Comparison of ENCODE assay signal across 8 mouse cellular contexts in the genomic region with DNA sequence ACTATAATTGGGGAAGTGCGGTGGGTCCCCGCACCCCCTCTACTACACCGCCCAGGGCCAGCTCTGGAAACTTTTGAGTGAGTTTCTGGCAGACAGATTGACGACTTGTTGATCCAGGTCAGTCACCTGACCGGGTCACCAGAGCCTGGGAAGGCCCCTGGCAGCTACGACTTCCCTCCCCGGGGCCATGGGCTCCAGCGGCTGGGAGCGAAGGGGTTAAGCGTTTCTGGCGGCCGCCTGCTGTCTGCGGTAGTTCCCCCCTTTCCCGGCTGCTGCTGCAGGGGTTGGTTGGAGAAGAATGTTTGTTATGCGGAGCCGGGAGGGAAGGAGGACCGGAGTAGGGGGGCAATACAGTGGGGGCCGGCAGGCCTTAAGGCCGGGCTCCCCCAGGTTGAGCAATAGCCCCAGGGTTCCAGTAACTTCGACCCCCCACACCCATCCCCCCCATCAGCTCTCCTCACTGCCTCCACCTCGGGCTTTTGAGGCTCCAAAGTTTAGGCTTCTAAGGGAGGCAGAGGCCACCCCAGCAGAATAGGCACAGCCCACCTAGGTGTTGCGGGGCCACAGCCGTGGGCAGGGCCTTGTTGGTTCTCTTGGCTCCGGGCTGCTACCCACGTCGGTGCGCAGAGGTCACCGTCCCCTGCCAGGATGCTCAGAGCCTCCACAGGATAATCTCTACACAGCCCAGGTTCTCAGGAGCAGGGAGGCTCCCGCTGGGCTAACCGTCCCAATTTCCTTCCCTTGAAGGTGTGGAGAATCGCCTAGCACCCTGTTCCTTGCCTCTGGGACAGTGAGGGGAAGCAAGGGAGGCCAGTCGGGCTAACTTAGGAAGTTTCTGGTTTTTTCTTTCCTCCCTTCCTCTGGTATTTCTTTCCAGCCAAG. TPM values are rescaled to one million over a fixed set of nuclear protein-coding genes. Genes with fewer than 3 reads are reported as not detected.
DNase-seq lines count a peak whose midpoint lies in the region; ATAC-seq and TF ChIP-seq lines count a peak whose summit lies in the region.

No protein-coding gene starts in this region.

- H3K4me1 ChIP-seq in E14TG2a.4 (replicated peaks; ENCODE audit: low read depth, low read length) (peaks cover 72% of the 10 kb centered on the region), ES-E14 (ENCODE audit: control insufficient read depth in 2 of 2, insufficient read depth in 2 of 2, low read length in 2 of 2, poor library complexity in 1 of 2) (peaks cover 12 to 36% of the 10 kb centered on the region in 2 experiments)
- no peaks in the 10 kb centered on the region; the same call in 1 of the 2 replicates for H3K4me1 ChIP-seq in intestine, postnatal 0 days (replicated peaks; ENCODE audit: control insufficient read depth, insufficient read depth, low read length)

- peaks cover 69% of the 10 kb centered on the region for H3K27me3 ChIP-seq in E14TG2a.4 (ENCODE audit: insufficient read depth, low read length)
- H3K27me3 ChIP-seq in intestine, postnatal 0 days (replicated peaks; ENCODE audit: control insufficient read depth, insufficient read depth, low read length) = no peaks in the 10 kb centered on the region

- H3K9ac ChIP-seq in ES-E14 (ENCODE audit: insufficient read depth, low read depth, low read length, poor library complexity, severe bottlenecking) = no peak overlapping the region
- no peak overlapping the region for H3K9ac ChIP-seq in intestine, postnatal 0 days (ENCODE audit: low read depth, low read length)

- ATAC-seq in intestine, postnatal 0 days = no peak
- ATAC-seq in megakaryocyte, adult 5-6 weeks (ENCODE audit: poor library complexity, severe bottlenecking) = peak; percentile 38; the same call in 1 of the 2 replicates
- ATAC-seq in CD4-positive, CD25-positive, alpha-beta regulatory T cell, adult 4 months = no peak

- peak overlapping the region; percentile 51 for H3K4me3 ChIP-seq in E14TG2a.4 (replicated peaks; ENCODE audit: low read length)
- peak overlapping the region; percentile 1 to 2; a peak in 2 of 4 replicates for H3K4me3 ChIP-seq in ES-E14 (ENCODE audit: insufficient read depth in 1 of 2, low read depth in 1 of 2, low read length in 2 of 2, poor library complexity in 1 of 2, severe bottlenecking in 1 of 2)
- no peak overlapping the region for H3K4me3 ChIP-seq in intestine, postnatal 0 days (ENCODE audit: low read depth, low read length)

- no peak for TF ChIP-seq CTCF in E14TG2a.4 (conservative IDR thresholded peaks at IDR 0.05; ENCODE audit: low read length)
- no peak for TF ChIP-seq CTCF in intestine, postnatal 0 days (IDR thresholded peaks at IDR 0.05; ENCODE audit: low read depth)

- no peak overlapping the region for H3K27ac ChIP-seq in ES-E14 (ENCODE audit: insufficient read depth, low read depth, low read length, poor library complexity, severe bottlenecking)
- H3K27ac ChIP-seq in intestine, postnatal 0 days (ENCODE audit: low read depth, low read length) = peak overlapping the region; percentile 28; the same call in 1 of the 2 replicates

- peak overlapping the region; percentile 48 for H3K4me2 ChIP-seq in intestine, postnatal 0 days (replicated peaks; ENCODE audit: low read depth)

- H3K9me3 ChIP-seq in E14TG2a.4 (ENCODE audit: low read length) = no peaks in the 10 kb centered on the region
- no peaks in the 10 kb centered on the region for H3K9me3 ChIP-seq in ES-E14 (ENCODE audit: control insufficient read depth, insufficient read depth, low read depth, low read length)
- H3K9me3 ChIP-seq in intestine, postnatal 0 days (ENCODE audit: control insufficient read depth) = no peaks in the 10 kb centered on the region

- in situ Hi-C loops in ES-E14 (cut with MboI; ENCODE audit: low sequenced_read_pairs in 2 of 2, unreplicated experiment in 2 of 2) = no loop called here

- H3K36me3 ChIP-seq in E14TG2a.4 (ENCODE audit: insufficient read depth, low read length) (no peaks in the 10 kb centered on the region), ES-E14 (ENCODE audit: control insufficient read depth, insufficient read depth, low read length, poor library complexity, severe bottlenecking) (no peaks in the 10 kb centered on the region)
- no peaks in the 10 kb centered on the region for H3K36me3 ChIP-seq in intestine, postnatal 0 days (ENCODE audit: control insufficient read depth, insufficient read depth)

- DNase-seq in ES-E14 (ENCODE audit: low read depth, low spot score) (no peak), adipocyte (ENCODE audit: low spot score) (no peak)
- peak; percentile 69 for DNase-seq in gastrocnemius, postnatal 10 days
- no peak for DNase-seq in urinary bladder, postnatal 10 days (ENCODE audit: low spot score)

- WGBS in intestine, postnatal 0 days = 12% methylated on average over 32 of the region's 32 CpGs

TF ChIP-seq in ES-E14, 5 proteins besides CTCF, POLR2A, EP300 and RAD21:
- TF ChIP-seq ZNF384 (IDR thresholded peaks at IDR 0.05; ENCODE audit: low read depth, low read length) (no peak), MAFK (IDR thresholded peaks at IDR 0.05; ENCODE audit: insufficient read depth, low read depth, low read length) (no peak), HCFC1 (IDR thresholded peaks at IDR 0.05; ENCODE audit: borderline replicate concordance, insufficient read depth, low read length) (no peak), CHD2 (IDR thresholded peaks at IDR 0.05; ENCODE audit: low read depth, low read length) (no peak), ZC3H11A (IDR thresholded peaks at IDR 0.05; ENCODE audit: borderline replicate concordance, low read depth, low read length) (no peak)
TF ChIP-seq in ES-E14: peak in this region for 0.

RNA-seq across cellular contexts. Expression of a gene that starts 10.3 kb away (rescaled TPM):
- total RNA-seq in ES-E14 (2012; rRNA removed) = 0.54 TPM in 1 of 2 replicates, not detected in the other
- 1 to 10 TPM; 5.3 to 5.9 TPM for total RNA-seq in gastrocnemius, postnatal 10 days (2021)
- polyA plus RNA-seq in intestine, postnatal 0 days (2015; fragmentation: Nextera tagmentation; extraction: Ambion mirVana) = 0.53 and 0.63 TPM in 2 replicates
- total RNA-seq in megakaryocyte, adult 5-6 weeks (2015) = 0.27 and 0.60 TPM in 2 replicates
- not detected in 2 replicates for total RNA-seq in megakaryocyte, adult 5-6 weeks (2017)
- 1 to 10 TPM; 2.0 to 5.4 TPM for polyA plus RNA-seq in CD4-positive, CD25-positive, alpha-beta regulatory T cell, adult 4 months (2017; shearing (Covaris generic))
